30 mouse cellular contexts compared by ENCODE assay signal in the genomic region with DNA sequence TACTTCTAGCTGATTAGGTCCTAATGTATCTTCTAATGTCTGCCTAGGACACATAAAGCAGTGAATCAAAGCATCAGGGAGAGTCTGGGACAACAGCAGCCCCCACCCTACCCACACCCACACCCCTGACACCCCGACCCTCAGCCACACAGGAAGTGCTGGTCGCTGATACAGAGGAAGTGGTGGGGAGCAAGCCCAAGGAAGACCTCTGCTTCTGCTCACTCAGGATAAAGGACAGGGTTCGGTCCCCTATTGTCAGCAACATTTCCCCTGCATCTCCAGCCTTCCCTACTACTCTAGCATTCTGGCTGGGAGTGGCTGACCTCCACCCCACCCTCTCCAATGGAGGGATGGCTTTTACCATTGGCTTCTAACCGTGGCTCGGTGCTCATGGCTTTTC.
DNase-seq lines count a peak whose midpoint lies in the region; ATAC-seq and TF ChIP-seq lines count a peak whose summit lies in the region.
"Had no signal": no experiment of that assay in that cellular context is flagged by ENCODE, and none has a peak within 500 bp of the region (broad histone marks: within the 10 kb centered on the region; RNA-seq: fewer than 3 reads in every experiment).

No protein-coding gene starts in this region.

- WGBS in forebrain, embryonic 10.5 days, result 82% methylated on average over 5 of the region's 5 CpGs
- 86% methylated on average over 5 of the region's 5 CpGs for WGBS in forebrain, embryonic 13.5 days
- 88% methylated on average over 5 of the region's 5 CpGs for WGBS in midbrain, embryonic 11.5 days
- 76% methylated on average over 5 of the region's 5 CpGs for WGBS in midbrain, embryonic 15.5 days
- WGBS in midbrain, embryonic 13.5 days, result 90% methylated on average over 5 of the region's 5 CpGs

- H3K4me1 ChIP-seq in forebrain, embryonic 10.5 days, result no peaks in the 10 kb centered on the region
- H3K4me1 ChIP-seq in forebrain, embryonic 13.5 days, result no peaks in the 10 kb centered on the region
- no peaks in the 10 kb centered on the region for H3K4me1 ChIP-seq in midbrain, embryonic 11.5 days (ENCODE audit: control insufficient read depth, insufficient read depth, low read length)
- no peaks in the 10 kb centered on the region for H3K4me1 ChIP-seq in midbrain, embryonic 15.5 days
- H3K4me1 ChIP-seq in E14TG2a.4 (replicated peaks; ENCODE audit: low read depth, low read length), result peaks cover 38% of the 10 kb centered on the region
- no peaks in the 10 kb centered on the region for H3K4me1 ChIP-seq in midbrain, embryonic 13.5 days (replicated peaks)
- H3K4me1 ChIP-seq: embryonic facial prominence, embryonic 13.5 days; hindbrain, embryonic 15.5 days; limb, embryonic 12.5 days; liver, embryonic 15.5 days; neural tube, embryonic 12.5 days had no signal

- H3K27me3 ChIP-seq in forebrain, embryonic 10.5 days (ENCODE audit: poor library complexity, severe bottlenecking), result no peaks in the 10 kb centered on the region
- no peaks in the 10 kb centered on the region for H3K27me3 ChIP-seq in forebrain, embryonic 13.5 days
- no peaks in the 10 kb centered on the region for H3K27me3 ChIP-seq in midbrain, embryonic 11.5 days (ENCODE audit: control insufficient read depth, insufficient read depth, low read length)
- H3K27me3 ChIP-seq in midbrain, embryonic 15.5 days (replicated peaks), result no peaks in the 10 kb centered on the region
- no peaks in the 10 kb centered on the region for H3K27me3 ChIP-seq in E14TG2a.4 (ENCODE audit: insufficient read depth, low read length)
- no peaks in the 10 kb centered on the region for H3K27me3 ChIP-seq in midbrain, embryonic 13.5 days
- H3K27me3 ChIP-seq: CH12.LX; embryonic facial prominence, embryonic 13.5 days; hindbrain, embryonic 15.5 days; limb, embryonic 12.5 days; liver, embryonic 15.5 days; neural tube, embryonic 12.5 days had no signal

- no peak overlapping the region for H3K4me3 ChIP-seq in forebrain, embryonic 10.5 days
- no peak overlapping the region for H3K4me3 ChIP-seq in forebrain, embryonic 13.5 days
- no peak overlapping the region for H3K4me3 ChIP-seq in midbrain, embryonic 11.5 days (ENCODE audit: low read depth, low read length)
- H3K4me3 ChIP-seq in midbrain, embryonic 15.5 days, result no peak overlapping the region
- H3K4me3 ChIP-seq in E14TG2a.4 (replicated peaks; ENCODE audit: low read length), result 0 out of 2 replicates have a peak overlapping the region, but pooled peaks have one; percentile 10
- no peak overlapping the region for H3K4me3 ChIP-seq in midbrain, embryonic 13.5 days (replicated peaks)
- H3K4me3 ChIP-seq: embryonic facial prominence, embryonic 13.5 days; hindbrain, embryonic 15.5 days; limb, embryonic 12.5 days; liver, embryonic 15.5 days; myocyte; neural tube, embryonic 12.5 days had no signal

- no peak for DNase-seq in forebrain, embryonic 10.5 days (ENCODE audit: extremely low spot score, low spot score)
- DNase-seq in midbrain, embryonic 11.5 days (ENCODE audit: low spot score, missing footprints), result peak; percentile 17
- no peak for DNase-seq in gastrocnemius, adult 18-20 months (ENCODE audit: low spot score)
- DNase-seq: adrenal gland, postnatal 25 days; cerebellum, adult 11-12 months; cerebellum, adult 9-11 months; heart, postnatal 4 days; kidney, adult 11 months; kidney, postnatal 14 days; layer of hippocampus, adult 9-11 months; lung, postnatal 36 days; right cerebral cortex, adult 18-20 months; spleen, adult 18-20 months had no signal

- no peak for ATAC-seq in forebrain, embryonic 13.5 days
- no peak for ATAC-seq in midbrain, embryonic 11.5 days (ENCODE audit: low FRiP score)
- ATAC-seq in midbrain, embryonic 15.5 days (replicated peaks), result no peak
- ATAC-seq in granulocyte monocyte progenitor cell, adult 5-6 weeks (replicated peaks; ENCODE audit: poor library complexity, severe bottlenecking), result peak; percentile 88
- ATAC-seq in midbrain, embryonic 13.5 days, result no peak
- ATAC-seq: forebrain, embryonic 14.5 days; inflammation-experienced regulatory T-cells, adult 6 months; Patski had no signal

- no peaks in the 10 kb centered on the region for H3K36me3 ChIP-seq in forebrain, embryonic 10.5 days (replicated peaks)
- H3K36me3 ChIP-seq in forebrain, embryonic 13.5 days (ENCODE audit: poor library complexity, severe bottlenecking), result no peaks in the 10 kb centered on the region
- no peaks in the 10 kb centered on the region for H3K36me3 ChIP-seq in midbrain, embryonic 11.5 days (ENCODE audit: control insufficient read depth, insufficient read depth, low read length)
- no peaks in the 10 kb centered on the region for H3K36me3 ChIP-seq in midbrain, embryonic 15.5 days (replicated peaks)
- no peaks in the 10 kb centered on the region for H3K36me3 ChIP-seq in E14TG2a.4 (ENCODE audit: insufficient read depth, low read length)
- no peaks in the 10 kb centered on the region for H3K36me3 ChIP-seq in midbrain, embryonic 13.5 days
- H3K36me3 ChIP-seq: embryonic facial prominence, embryonic 13.5 days; hindbrain, embryonic 15.5 days; limb, embryonic 12.5 days; liver, embryonic 15.5 days; neural tube, embryonic 12.5 days had no signal

- no peak for TF ChIP-seq CTCF in E14TG2a.4 (conservative IDR thresholded peaks at IDR 0.05; ENCODE audit: low read length)

- 0 out of 2 replicates have a peak overlapping the region, but pooled peaks have one; percentile 20 for H3K27ac ChIP-seq in forebrain, embryonic 10.5 days
- H3K27ac ChIP-seq in forebrain, embryonic 13.5 days, result no peak overlapping the region
- no peak overlapping the region for H3K27ac ChIP-seq in midbrain, embryonic 11.5 days (ENCODE audit: low read depth, low read length)
- no peak overlapping the region for H3K27ac ChIP-seq in midbrain, embryonic 15.5 days
- no peak overlapping the region for H3K27ac ChIP-seq in midbrain, embryonic 13.5 days
- H3K27ac ChIP-seq: embryonic facial prominence, embryonic 13.5 days; hindbrain, embryonic 15.5 days; limb, embryonic 12.5 days; liver, embryonic 15.5 days; neural tube, embryonic 12.5 days; stomach, postnatal 0 days had no signal

- no peak overlapping the region for H3K4me2 ChIP-seq in forebrain, embryonic 13.5 days
- no peak overlapping the region for H3K4me2 ChIP-seq in midbrain, embryonic 11.5 days
- no peak overlapping the region for H3K4me2 ChIP-seq in midbrain, embryonic 15.5 days
- H3K4me2 ChIP-seq in midbrain, embryonic 13.5 days (replicated peaks), result no peak overlapping the region
- H3K4me2 ChIP-seq: embryonic facial prominence, embryonic 13.5 days; heart, embryonic 11.5 days; hindbrain, embryonic 15.5 days; limb, embryonic 12.5 days; liver, embryonic 15.5 days; neural tube, embryonic 12.5 days had no signal

- no peak overlapping the region for H3K9ac ChIP-seq in forebrain, embryonic 13.5 days
- H3K9ac ChIP-seq in midbrain, embryonic 11.5 days (ENCODE audit: low read length), result no peak overlapping the region
- no peak overlapping the region for H3K9ac ChIP-seq in midbrain, embryonic 15.5 days
- H3K9ac ChIP-seq in midbrain, embryonic 13.5 days (replicated peaks), result no peak overlapping the region
- H3K9ac ChIP-seq: embryonic facial prominence, embryonic 13.5 days; hindbrain, embryonic 15.5 days; limb, embryonic 12.5 days; liver, embryonic 15.5 days; neural tube, embryonic 12.5 days had no signal

- no peaks in the 10 kb centered on the region for H3K9me3 ChIP-seq in forebrain, embryonic 10.5 days
- no peaks in the 10 kb centered on the region for H3K9me3 ChIP-seq in forebrain, embryonic 13.5 days (replicated peaks)
- H3K9me3 ChIP-seq in midbrain, embryonic 11.5 days (ENCODE audit: control insufficient read depth, low read length), result no peaks in the 10 kb centered on the region
- no peaks in the 10 kb centered on the region for H3K9me3 ChIP-seq in midbrain, embryonic 15.5 days
- no peaks in the 10 kb centered on the region for H3K9me3 ChIP-seq in E14TG2a.4 (ENCODE audit: low read length)
- H3K9me3 ChIP-seq in midbrain, embryonic 13.5 days, result no peaks in the 10 kb centered on the region
- H3K9me3 ChIP-seq: embryonic facial prominence, embryonic 13.5 days; hindbrain, embryonic 15.5 days; limb, embryonic 12.5 days; liver, embryonic 15.5 days; neural tube, embryonic 12.5 days had no signal
